Mouse (Mus musculus) kidney, embryonic 15.5 days (tissue): ENCODE data around the gene Fhit. TPM values are rescaled to one million over a fixed set of nuclear protein-coding genes. Genes with fewer than 3 reads are reported as not detected.
A peak's percentile ranks its signal among the peaks of the same experiment; 100 is the strongest.

ENCODE experiments used
- ATAC-seq: fragments of 200-750 bp; cut with Nextera tagmentation; replicated peaks from 2 replicates; pipeline ENCODE4 v1.8.0; 2017; ENCODE audit warnings: moderate TSS enrichment; ENCODE audit not compliant: low FRiP score
- H3K27ac ChIP-seq: fragments of 300-500 bp; sonication (generic); 2 replicates; pipeline ENCODE4 v1.5.1; 2015; ENCODE audit warnings: mild to moderate bottlenecking, inconsistent platforms
- H3K27me3 ChIP-seq: fragments of 300-500 bp; sonication (generic); 2 replicates; pipeline ENCODE4 v1.6.1; 2015; ENCODE audit warnings: inconsistent platforms
- H3K36me3 ChIP-seq: fragments of 300-500 bp; sonication (generic); 2 replicates; pipeline ENCODE4 v1.6.1; 2015; ENCODE audit warnings: inconsistent platforms
- H3K4me1 ChIP-seq: fragments of 300-500 bp; sonication (generic); 2 replicates; pipeline ENCODE4 v1.6.1; 2015; ENCODE audit warnings: inconsistent platforms
- H3K4me2 ChIP-seq: fragments of 300-500 bp; sonication (generic); 2 replicates; pipeline ENCODE4 v1.6.1; 2015; ENCODE audit warnings: moderate library complexity, mild to moderate bottlenecking, inconsistent platforms
- H3K4me3 ChIP-seq: fragments of 300-500 bp; sonication (generic); replicated peaks from 2 replicates; pipeline ENCODE4 v1.5.1; 2015; ENCODE audit warnings: mild to moderate bottlenecking, inconsistent platforms
- H3K9ac ChIP-seq: fragments of 300-500 bp; sonication (generic); 2 replicates; pipeline ENCODE4 v1.6.1; 2015; ENCODE audit warnings: mild to moderate bottlenecking, inconsistent platforms
- H3K9me3 ChIP-seq: fragments of 300-500 bp; sonication (generic); replicated peaks from 2 replicates; pipeline ENCODE4 v1.6.1; 2016; ENCODE audit warnings: inconsistent platforms
- WGBS: fragments of 180-500 bp; shearing (Covaris S2); methylation state at CpG from one replicate; pipeline ENCODE4 v1.1.7; 2015; ENCODE audit warnings: mixed read lengths; 5-methylcytosine and 5-hydroxymethylcytosine counted together
- polyA plus RNA-seq: library from polyadenylated mRNA; unstranded; fragments of >200 nt; fragmentation: Nextera tagmentation; extraction: Ambion mirVana; gene quantifications from 2 replicates; pipeline ENCODE4 v1.2.1, GENCODE M21; 2015

Fhit gene
- polyA plus RNA-seq, 1 experiment from 2014 or later: 5.1 TPM

DNA sequence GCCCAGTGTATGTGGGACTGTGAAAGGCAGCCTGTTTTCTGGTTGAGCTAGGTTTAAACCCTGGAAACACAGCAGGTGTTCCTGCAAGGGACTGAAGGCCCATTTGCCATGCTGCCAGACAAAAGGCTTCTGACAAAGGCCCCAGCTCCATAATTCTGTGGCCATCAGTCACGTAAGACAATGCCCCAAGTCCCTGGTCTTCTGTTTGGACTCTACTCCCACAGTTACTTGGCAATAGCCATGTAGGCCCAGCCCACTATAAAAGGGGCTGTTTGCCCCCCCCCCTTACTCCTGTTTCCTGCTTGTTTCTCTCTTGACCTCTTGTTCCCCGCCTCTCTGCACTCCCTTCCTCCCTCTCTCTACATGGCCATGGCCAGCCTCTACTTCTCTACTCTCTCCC is 502.5 kb downstream of the Fhit start:
- H3K27me3 ChIP-seq: no peaks in the 10 kb centered on the region
- H3K9me3 ChIP-seq: no peaks in the 10 kb centered on the region
- no peak overlapping the region for H3K4me3 ChIP-seq
- H3K9ac ChIP-seq: no peak overlapping the region
- no peaks in the 10 kb centered on the region for H3K36me3 ChIP-seq
- no peak overlapping the region for H3K27ac ChIP-seq
- no peak for ATAC-seq
- no peak overlapping the region for H3K4me2 ChIP-seq
- 75% methylated on average over 2 of the region's 2 CpGs for WGBS
- 0 out of 2 replicates have a peak, but pooled peaks cover 7% of the 10 kb centered on the region for H3K4me1 ChIP-seq

DNA sequence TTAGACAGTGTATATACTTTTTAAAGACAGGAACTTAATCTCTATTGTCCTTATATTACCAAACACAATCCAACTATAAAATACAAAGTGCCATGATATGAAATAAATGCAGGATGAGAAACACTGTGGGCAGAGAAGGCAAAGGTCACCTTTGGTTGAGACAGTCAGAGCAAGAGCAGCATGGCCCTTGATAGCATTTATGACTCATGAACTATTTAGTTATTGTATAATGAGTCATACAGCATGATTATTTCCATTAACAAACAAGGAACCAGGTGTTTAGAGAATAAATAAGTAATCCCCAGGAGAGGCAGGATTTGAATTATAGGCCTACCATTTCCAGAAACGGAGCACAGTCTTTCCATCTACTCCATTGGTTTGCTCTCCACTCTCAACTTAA is 503.6 kb downstream of the Fhit start:
- ATAC-seq: no peak
- 83% methylated on average over 1 of the region's 1 CpGs for WGBS
- Histone ChIP-seq H3K27me3 (no peaks in the 10 kb centered on the region), H3K9ac (no peak overlapping the region), H3K9me3 (no peaks in the 10 kb centered on the region), H3K4me1 (0 out of 2 replicates have a peak, but pooled peaks cover 7% of the 10 kb centered on the region), H3K4me3 (no peak overlapping the region), H3K4me2 (no peak overlapping the region), H3K36me3 (no peaks in the 10 kb centered on the region), H3K27ac (no peak overlapping the region)

DNA sequence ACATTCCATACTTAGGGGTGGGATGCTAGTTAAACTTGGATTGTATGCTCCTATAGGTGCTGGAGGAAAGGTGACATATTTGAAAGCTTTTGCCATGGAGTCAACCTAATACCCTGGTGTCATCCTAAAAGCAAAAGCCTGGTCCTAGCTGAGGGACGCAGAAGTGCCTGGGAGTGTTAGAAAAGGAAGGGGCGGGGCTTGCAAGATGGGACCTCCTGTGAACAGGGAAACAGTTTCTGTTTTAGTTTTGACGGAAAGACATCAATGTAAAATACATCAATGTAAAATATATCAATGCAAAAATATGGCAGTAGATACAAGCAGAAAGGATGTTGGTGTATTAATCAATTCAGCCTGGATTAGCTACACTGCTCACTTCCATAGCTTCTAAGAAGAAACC is 504.5 kb downstream of the Fhit start:
- H3K9ac ChIP-seq: no peak overlapping the region
- no peak overlapping the region for H3K4me3 ChIP-seq
- no peak for ATAC-seq
- no peak overlapping the region for H3K27ac ChIP-seq
- no peaks in the 10 kb centered on the region for H3K36me3 ChIP-seq
- no peak overlapping the region for H3K4me2 ChIP-seq
- H3K27me3 ChIP-seq: no peaks in the 10 kb centered on the region
- WGBS: 85% methylated on average over 3 of the region's 3 CpGs
- no peaks in the 10 kb centered on the region for H3K9me3 ChIP-seq
- 0 out of 2 replicates have a peak, but pooled peaks cover 7% of the 10 kb centered on the region for H3K4me1 ChIP-seq

DNA sequence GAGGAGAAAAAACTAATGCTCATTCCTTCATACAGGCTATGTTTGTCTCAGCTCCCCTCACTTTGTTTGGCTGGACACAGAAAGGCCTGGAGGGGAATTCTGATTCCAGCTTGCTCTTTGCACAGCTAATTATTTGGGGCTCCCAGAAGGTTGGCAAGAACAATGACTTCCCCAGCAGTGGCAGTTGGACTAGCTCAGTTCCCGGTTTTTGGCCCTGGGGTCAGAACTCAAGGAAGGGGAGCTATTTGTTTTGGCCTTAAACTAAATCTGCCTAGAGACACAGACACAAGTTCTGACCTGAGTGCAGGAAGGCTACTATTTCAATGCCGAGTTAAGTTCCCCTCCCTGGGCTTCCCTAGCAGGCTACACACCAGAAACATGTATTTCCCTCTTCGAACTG is 506.0 kb downstream of the Fhit start:
- Histone ChIP-seq H3K4me3 (no peak overlapping the region), H3K36me3 (no peaks in the 10 kb centered on the region), H3K4me2 (no peak overlapping the region), H3K9me3 (no peaks in the 10 kb centered on the region), H3K27ac (peak overlapping the region; percentile 52), H3K9ac (no peak overlapping the region), H3K4me1 (0 out of 2 replicates have a peak, but pooled peaks cover 7% of the 10 kb centered on the region), H3K27me3 (no peaks in the 10 kb centered on the region)
- ATAC-seq: peak; percentile 66; the same call in 1 of the 2 replicates
- 26% methylated on average over 3 of the region's 3 CpGs for WGBS

DNA sequence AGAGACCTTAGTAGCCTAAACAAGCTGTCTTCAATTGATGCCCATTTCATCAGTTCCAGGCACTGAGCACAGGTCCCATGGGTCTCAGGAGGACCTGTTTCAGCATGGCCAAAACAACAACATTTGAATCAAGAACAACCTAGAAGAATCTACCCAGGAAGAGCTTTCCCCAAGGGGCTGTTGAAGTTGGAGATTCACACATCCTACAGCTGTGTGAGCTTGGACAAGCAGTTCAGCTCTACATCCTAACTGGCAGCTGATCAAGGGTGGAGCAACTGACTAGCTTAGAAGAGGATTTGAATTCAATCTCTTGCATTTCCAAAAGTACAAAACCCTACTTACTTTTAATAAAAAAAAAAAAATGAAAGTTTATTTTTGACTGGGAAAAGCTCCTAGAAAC is 514.0 kb downstream of the Fhit start:
- H3K4me1 ChIP-seq: no peaks in the 10 kb centered on the region
- H3K36me3 ChIP-seq: no peaks in the 10 kb centered on the region
- no peak for ATAC-seq
- H3K4me3 ChIP-seq: no peak overlapping the region
- no peak overlapping the region for H3K9ac ChIP-seq
- no peaks in the 10 kb centered on the region for H3K9me3 ChIP-seq
- no peak overlapping the region for H3K4me2 ChIP-seq
- H3K27ac ChIP-seq: no peak overlapping the region
- no peaks in the 10 kb centered on the region for H3K27me3 ChIP-seq

DNA sequence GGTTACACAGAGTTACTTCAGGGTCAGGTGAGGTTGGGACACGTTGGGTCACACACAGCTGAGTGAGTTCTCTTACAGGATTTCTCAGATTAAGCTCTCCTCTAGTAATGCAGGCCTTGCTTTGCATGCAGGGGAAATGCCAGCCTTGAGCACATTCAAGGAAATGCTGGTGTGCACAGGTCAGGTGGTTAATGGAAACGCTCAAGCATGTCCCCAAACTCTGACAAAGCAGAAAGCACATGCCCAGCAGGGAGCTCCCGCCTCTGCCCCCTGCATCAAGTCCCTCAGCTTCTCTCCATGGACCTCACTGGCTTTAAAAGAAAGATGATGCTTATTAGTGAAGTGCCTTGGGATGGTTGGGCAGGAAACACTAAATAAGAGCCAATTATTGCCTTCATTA is 530.1 kb downstream of the Fhit start:
- Histone ChIP-seq H3K9me3 (no peaks in the 10 kb centered on the region), H3K9ac (no peak overlapping the region), H3K4me3 (no peak overlapping the region), H3K27me3 (no peaks in the 10 kb centered on the region), H3K27ac (no peak overlapping the region), H3K4me2 (no peak overlapping the region), H3K4me1 (no peaks in the 10 kb centered on the region), H3K36me3 (no peaks in the 10 kb centered on the region)
- 51% methylated on average over 3 of the region's 3 CpGs for WGBS
- no peak; the same call in 1 of the 2 replicates for ATAC-seq

DNA sequence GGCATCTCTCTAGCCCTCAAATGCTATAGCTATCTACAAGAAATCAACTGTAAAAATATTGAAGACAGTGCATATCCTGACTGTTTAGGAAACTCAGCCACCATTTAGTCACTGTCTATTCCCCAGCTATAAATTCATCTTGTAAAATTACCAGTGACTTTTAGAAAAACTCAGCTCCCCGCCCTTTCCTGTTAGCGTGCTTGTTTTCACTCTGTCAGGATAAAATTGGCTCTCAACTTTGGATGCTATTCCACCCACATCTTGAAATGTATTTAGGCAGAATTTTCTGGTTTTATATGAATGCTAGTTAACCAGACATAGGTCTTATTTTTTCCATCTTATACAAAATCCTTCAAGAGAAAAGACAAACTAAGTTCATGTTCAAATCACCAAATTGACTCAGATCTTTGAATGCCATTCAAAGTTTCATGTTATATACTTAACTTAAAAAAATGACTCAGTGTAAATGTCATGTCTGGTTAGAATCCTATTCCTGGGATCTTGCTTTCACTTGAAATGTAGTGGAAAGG is 530.9 kb downstream of the Fhit start:
- H3K9ac ChIP-seq: no peak overlapping the region
- no peak overlapping the region for H3K4me2 ChIP-seq
- no peak for ATAC-seq
- H3K9me3 ChIP-seq: no peaks in the 10 kb centered on the region
- no peak overlapping the region for H3K27ac ChIP-seq
- 73% methylated on average over 2 of the region's 2 CpGs for WGBS
- H3K27me3 ChIP-seq: no peaks in the 10 kb centered on the region
- no peak overlapping the region for H3K4me3 ChIP-seq
- H3K4me1 ChIP-seq: no peaks in the 10 kb centered on the region
- H3K36me3 ChIP-seq: no peaks in the 10 kb centered on the region

DNA sequence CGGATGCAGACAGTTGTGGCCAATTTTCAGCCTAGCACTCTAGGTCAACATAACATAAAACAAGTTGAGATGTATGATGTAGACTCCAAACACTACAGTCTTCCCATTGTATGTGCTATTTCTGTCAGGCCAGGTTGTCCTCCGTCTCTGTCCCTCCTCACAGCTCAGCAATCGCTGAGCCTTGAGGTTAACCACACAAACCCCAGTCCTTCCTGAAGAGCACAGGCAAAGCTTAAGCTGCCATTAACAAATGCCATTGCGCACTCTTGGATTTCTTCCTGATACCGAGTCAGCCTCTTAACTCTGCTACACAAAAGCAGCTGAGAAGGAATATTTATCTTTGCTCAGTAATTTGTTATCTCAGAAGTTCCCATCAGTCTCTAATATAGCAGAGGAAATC is 568.4 kb downstream of the Fhit start:
- no peak for ATAC-seq
- no peak overlapping the region for H3K4me2 ChIP-seq
- no peaks in the 10 kb centered on the region for H3K36me3 ChIP-seq
- no peak overlapping the region for H3K27ac ChIP-seq
- H3K4me3 ChIP-seq: no peak overlapping the region
- H3K9ac ChIP-seq: no peak overlapping the region
- WGBS: 76% methylated on average over 5 of the region's 5 CpGs
- H3K4me1 ChIP-seq: no peaks in the 10 kb centered on the region
- H3K27me3 ChIP-seq: no peaks in the 10 kb centered on the region
- H3K9me3 ChIP-seq: no peaks in the 10 kb centered on the region

DNA sequence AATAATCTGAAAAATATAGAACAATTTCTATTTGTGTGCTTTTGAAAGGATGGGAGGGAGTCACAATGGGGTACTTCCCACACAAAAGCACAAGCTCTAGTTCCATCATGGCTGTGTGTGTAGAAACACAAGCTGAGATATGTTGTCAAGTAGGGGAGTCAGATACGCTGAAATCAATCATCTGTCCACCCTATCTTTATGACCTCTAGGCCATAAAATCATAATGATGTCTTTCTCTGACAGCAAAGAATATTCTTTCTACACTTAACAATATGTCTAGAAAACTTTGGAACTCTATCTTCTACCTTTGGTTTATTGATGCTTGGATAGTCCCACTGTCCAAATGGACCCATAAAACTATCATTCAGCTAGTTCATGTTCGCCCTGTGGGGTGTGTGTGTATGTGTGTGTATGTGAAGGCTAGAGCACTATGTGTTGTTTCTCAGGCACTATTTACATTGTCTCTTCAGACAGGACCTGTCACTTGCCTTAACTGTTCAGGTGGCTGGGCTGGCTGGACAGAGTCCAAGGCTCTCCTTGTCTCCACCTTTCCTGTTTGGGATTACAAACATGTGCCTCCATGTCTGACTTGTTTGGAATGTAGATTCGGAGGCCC is 592.8 kb downstream of the Fhit start:
- H3K4me1 ChIP-seq: no peaks in the 10 kb centered on the region
- no peaks in the 10 kb centered on the region for H3K36me3 ChIP-seq
- 77% methylated on average over 3 of the region's 3 CpGs for WGBS
- H3K27me3 ChIP-seq: no peaks in the 10 kb centered on the region
- no peak overlapping the region for H3K9ac ChIP-seq
- no peak overlapping the region for H3K4me2 ChIP-seq
- H3K27ac ChIP-seq: no peak overlapping the region
- ATAC-seq: no peak
- H3K9me3 ChIP-seq: no peaks in the 10 kb centered on the region
- H3K4me3 ChIP-seq: no peak overlapping the region

DNA sequence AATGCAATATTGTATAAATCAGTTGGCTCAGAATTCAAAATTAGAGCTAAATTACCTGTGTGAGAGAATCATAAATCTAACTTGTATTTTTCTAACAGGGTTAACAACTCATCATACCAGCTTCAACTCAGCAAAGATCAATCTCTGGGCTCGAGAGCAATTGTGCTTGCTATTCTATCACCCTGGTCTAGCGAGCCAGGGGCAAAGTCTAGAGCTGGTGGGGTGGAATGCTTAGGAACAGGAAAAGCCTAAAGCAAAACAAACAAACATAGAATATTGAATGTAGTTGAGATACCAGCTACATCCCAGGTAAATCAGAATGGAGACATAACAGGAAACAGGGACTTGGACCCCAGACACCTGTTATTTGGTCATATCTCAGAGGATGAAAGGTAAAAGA is 594.1 kb downstream of the Fhit start:
- H3K4me2 ChIP-seq: no peak overlapping the region
- H3K9ac ChIP-seq: no peak overlapping the region
- H3K9me3 ChIP-seq: no peaks in the 10 kb centered on the region
- no peaks in the 10 kb centered on the region for H3K36me3 ChIP-seq
- H3K4me3 ChIP-seq: no peak overlapping the region
- H3K4me1 ChIP-seq: no peaks in the 10 kb centered on the region
- H3K27ac ChIP-seq: no peak overlapping the region
- WGBS: 80% methylated on average over 2 of the region's 2 CpGs
- no peak for ATAC-seq
- H3K27me3 ChIP-seq: no peaks in the 10 kb centered on the region

DNA sequence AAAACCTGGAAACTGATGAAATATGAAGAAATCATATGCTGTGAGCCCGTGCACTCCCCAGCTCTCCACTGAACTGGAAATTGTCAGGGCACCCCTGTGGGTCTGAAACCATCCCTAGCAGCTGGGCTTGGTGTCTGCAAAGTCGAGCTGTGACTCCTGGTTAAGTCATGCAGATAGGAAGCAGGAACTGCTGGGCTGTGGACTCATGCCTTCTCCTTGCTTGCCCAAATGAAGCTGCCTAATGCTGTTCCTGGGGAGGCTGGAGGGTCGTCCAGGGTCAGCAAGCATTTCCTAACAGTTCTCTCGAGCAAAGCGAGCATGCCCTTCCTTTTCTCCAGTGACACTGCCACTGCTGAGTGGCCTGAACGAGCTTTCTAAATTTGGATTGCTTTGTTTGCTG is 607.1 kb downstream of the Fhit start:
- Histone ChIP-seq H3K4me1 (no peaks in the 10 kb centered on the region), H3K9me3 (no peaks in the 10 kb centered on the region), H3K27ac (no peak overlapping the region), H3K36me3 (no peaks in the 10 kb centered on the region), H3K9ac (no peak overlapping the region), H3K4me3 (no peak overlapping the region), H3K27me3 (no peaks in the 10 kb centered on the region), H3K4me2 (no peak overlapping the region)
- 18% methylated on average over 6 of the region's 6 CpGs for WGBS
- ATAC-seq: peak; percentile 77

DNA sequence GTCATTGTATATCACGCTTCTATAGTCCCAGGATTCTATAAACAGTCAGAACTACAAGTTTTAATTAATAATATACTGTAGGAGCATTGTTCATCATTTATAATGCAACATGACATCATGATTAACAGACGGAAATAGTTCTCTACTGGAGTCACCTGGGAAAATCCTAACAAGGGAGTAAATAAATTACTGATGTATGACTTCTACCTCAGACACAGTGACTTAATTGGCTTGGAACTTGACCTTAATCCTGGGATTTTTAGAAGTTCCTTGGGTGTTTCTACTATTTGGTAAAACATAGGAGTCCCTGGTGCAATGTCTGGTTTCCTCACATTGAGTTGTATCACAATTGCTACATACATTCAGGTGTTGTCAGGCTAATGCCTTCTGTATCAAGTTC is 613.2 kb downstream of the Fhit start:
- no peak for ATAC-seq
- Histone ChIP-seq H3K4me2 (no peak overlapping the region), H3K4me3 (no peak overlapping the region), H3K36me3 (no peaks in the 10 kb centered on the region), H3K4me1 (no peaks in the 10 kb centered on the region), H3K9me3 (no peaks in the 10 kb centered on the region), H3K27ac (no peak overlapping the region), H3K9ac (no peak overlapping the region), H3K27me3 (no peaks in the 10 kb centered on the region)
- 68% methylated on average over 2 of the region's 2 CpGs for WGBS

DNA sequence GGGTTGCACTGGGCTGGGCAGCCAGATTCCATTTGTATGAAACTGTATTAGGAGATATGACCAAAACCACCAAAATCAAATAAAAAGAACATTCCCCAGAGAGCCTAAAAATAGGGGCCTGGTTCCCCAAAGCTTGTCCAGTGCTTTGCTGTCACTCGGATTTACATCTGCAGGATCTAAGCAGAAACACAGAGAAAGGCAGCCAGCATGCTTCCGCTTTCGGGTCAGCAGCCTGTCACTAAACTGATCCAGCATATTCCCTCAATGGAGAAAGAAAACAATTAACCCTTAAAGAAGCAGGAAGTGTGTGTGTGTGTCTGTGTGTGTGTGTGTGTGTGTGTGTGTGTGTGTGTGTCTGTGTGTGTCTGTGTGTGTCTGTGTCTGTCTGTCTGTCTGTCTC is 615.9 kb downstream of the Fhit start:
- H3K9ac ChIP-seq: no peak overlapping the region
- H3K27ac ChIP-seq: no peak overlapping the region
- H3K9me3 ChIP-seq: no peaks in the 10 kb centered on the region
- H3K4me3 ChIP-seq: no peak overlapping the region
- no peak for ATAC-seq
- H3K4me1 ChIP-seq: no peaks in the 10 kb centered on the region
- H3K36me3 ChIP-seq: no peaks in the 10 kb centered on the region
- 38% methylated on average over 3 of the region's 3 CpGs for WGBS
- no peaks in the 10 kb centered on the region for H3K27me3 ChIP-seq
- H3K4me2 ChIP-seq: no peak overlapping the region
